Mouse (Mus musculus): Measurements from ENCODE around the gene Dcaf12.

DNA sequence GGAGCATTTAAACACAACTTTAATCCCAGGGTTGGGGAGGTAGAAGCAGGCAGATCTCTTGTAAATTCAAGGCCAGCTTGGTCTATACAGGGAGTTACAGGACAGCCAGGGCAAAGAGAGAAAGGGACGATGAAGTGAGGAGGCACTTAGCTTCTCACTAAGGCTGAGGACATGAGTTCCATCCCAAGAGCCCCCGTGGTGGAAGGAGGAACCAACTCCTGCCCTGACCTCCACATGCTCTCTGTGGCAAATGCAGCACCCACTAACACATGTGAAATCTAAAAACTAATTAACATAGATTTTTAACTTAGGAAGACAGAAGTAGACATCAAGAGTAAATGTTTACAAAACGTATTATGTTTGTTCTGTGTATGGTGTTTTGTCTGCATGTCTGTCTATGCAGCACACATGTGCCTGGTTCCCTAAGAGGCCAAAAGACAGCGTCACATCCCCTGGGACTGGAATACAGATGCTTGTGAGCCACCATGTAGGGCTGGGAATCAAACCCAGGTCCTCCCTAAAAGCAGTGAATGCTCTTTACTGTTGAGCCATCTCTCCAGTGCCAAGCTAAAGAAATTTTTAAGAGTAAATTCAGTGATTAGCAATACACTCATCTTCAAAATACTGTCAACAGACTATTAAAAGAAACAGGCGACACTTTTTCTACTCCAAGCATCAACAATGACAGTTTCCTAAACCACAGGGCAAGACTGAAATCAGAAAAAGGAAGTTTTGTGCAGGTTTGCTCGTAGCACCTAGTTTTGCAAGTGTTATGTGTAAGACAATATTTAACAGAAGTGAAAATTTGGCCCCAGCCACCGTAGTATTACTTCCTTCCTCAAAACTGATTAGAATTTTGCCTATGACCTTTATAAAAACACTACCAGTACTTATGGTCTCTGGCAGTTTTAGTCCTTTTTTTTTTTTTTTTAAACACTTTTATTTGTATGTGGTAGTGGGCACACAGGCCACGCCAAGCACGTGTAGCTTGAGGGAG lies 3.8 kb downstream of the Dcaf12 start:
- TF ChIP-seq CTCF (IDR thresholded peaks at IDR 0.05; ENCODE audit: control insufficient read depth, insufficient read depth, low read length) (no peak), POLR2A (IDR thresholded peaks at IDR 0.05; ENCODE audit: borderline replicate concordance, control insufficient read depth, low read depth, low read length) (no peak)
